Mouse (Mus musculus): ENCODE results near the gene Psat1. TPM values are rescaled to one million over a fixed set of nuclear protein-coding genes. Genes with fewer than 3 reads are reported as not detected.

Gene Psat1
- polyA plus RNA-seq, 1 experiment from 2014 or later: 55.2 TPM

GRCm38 (mm10) chr19:15903508-15904480 is 43.3 kb downstream of the Psat1 start:
- Histone ChIP-seq H3K36me3 (ENCODE audit: insufficient read depth, low read length) (peaks cover 8% of the 10 kb centered on the region; the same call in 1 of the 2 replicates), H3K4me1 (replicated peaks; ENCODE audit: insufficient read depth, low read length) (0 out of 2 replicates have a peak, but pooled peaks cover 6% of the 10 kb centered on the region), H3K27me3 (ENCODE audit: insufficient read depth, low read length) (no peaks in the 10 kb centered on the region), H3K27ac (0 out of 2 replicates have a peak overlapping the region, but pooled peaks have one; percentile 25), H3K4me2 (ENCODE audit: low read length) (no peak overlapping the region), H3K4me3 (replicated peaks; ENCODE audit: low read depth, low read length) (no peak overlapping the region), H3K9me3 (replicated peaks; ENCODE audit: low read length) (no peaks in the 10 kb centered on the region), H3K9ac (ENCODE audit: low read depth, low read length) (no peak overlapping the region)
- DNase-seq (ENCODE audit: low spot score) (peak; percentile 16), ATAC-seq (replicated peaks; ENCODE audit: low FRiP score, low read depth) (peak; percentile 54; the same call in 1 of the 2 replicates)
- WGBS: 41% methylated on average over 20 of the region's 20 CpGs
- TF ChIP-seq CTCF (IDR thresholded peaks at IDR 0.05; ENCODE audit: low read depth): no peak

DNA sequence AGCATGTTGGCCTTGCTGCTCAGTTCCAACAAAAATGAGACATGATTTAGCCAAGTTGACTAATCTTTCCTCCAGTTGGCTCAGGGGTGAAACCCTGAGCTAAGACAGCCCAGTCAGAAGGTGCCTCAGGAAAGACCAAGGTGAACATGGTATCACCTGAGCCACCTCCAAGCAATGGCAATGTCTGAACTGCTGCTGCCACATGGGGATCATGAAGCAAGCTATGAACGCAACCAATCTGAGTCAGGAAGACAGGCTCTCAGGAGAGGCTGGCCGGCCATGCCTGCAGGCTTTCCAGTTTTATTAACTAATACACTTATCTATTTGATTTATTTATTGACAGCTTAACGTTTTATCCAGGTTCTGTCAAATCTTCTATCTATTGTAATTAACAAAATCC is 51.5 kb downstream of the Psat1 start:
- WGBS: 83% methylated on average over 3 of the region's 3 CpGs
- no peak for ATAC-seq (replicated peaks; ENCODE audit: low FRiP score, low read depth)

DNA sequence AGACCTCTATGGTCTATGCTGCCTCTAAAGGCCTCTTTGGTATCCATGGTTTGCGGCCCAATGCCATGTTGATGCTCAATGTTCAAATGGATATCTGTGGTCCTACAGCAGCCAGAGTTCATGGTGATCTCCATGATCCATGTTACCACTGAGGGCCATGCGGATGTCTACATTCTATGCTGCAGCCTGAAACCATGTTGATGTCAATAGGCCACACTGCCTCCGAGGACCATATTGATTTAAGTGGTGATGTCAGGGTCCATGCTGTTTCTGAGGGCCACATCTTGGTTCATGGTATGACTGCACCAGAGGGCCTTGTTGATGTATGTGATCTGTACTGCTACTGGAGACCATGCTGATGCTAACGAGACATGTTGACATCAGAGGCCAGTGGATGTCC is 55.0 kb downstream of the Psat1 start:
- H3K4me2 ChIP-seq (ENCODE audit: low read length): no peak overlapping the region
- DNase-seq (ENCODE audit: low spot score) (no peak), ATAC-seq (replicated peaks; ENCODE audit: low FRiP score, low read depth) (no peak)
- no peaks in the 10 kb centered on the region; the same call in 1 of the 2 replicates for H3K9me3 ChIP-seq (replicated peaks; ENCODE audit: low read length)
- no peaks in the 10 kb centered on the region for H3K36me3 ChIP-seq (ENCODE audit: insufficient read depth, low read length)
- no peak overlapping the region for H3K4me3 ChIP-seq (replicated peaks; ENCODE audit: low read depth, low read length)
- TF ChIP-seq CTCF (IDR thresholded peaks at IDR 0.05; ENCODE audit: low read depth): no peak
- 90% methylated on average over 4 of the region's 4 CpGs for WGBS
- no peak overlapping the region for H3K9ac ChIP-seq (ENCODE audit: low read depth, low read length)
- no peaks in the 10 kb centered on the region for H3K27me3 ChIP-seq (ENCODE audit: insufficient read depth, low read length)
- H3K27ac ChIP-seq: no peak overlapping the region
- H3K4me1 ChIP-seq (replicated peaks; ENCODE audit: insufficient read depth, low read length): no peaks in the 10 kb centered on the region

More for the DNA sequence above, 51.5 kb downstream of the Psat1 start:
- no peak overlapping the region for H3K4me2 ChIP-seq (ENCODE audit: low read length)
- no peak for DNase-seq (ENCODE audit: low spot score)
- no peak for TF ChIP-seq CTCF (IDR thresholded peaks at IDR 0.05; ENCODE audit: low read depth)
- H3K9me3 ChIP-seq (replicated peaks; ENCODE audit: low read length): no peaks in the 10 kb centered on the region; the same call in 1 of the 2 replicates
- no peaks in the 10 kb centered on the region for H3K36me3 ChIP-seq (ENCODE audit: insufficient read depth, low read length)
- H3K4me1 ChIP-seq (replicated peaks; ENCODE audit: insufficient read depth, low read length): no peaks in the 10 kb centered on the region
- H3K4me3 ChIP-seq (replicated peaks; ENCODE audit: low read depth, low read length): no peak overlapping the region
- no peaks in the 10 kb centered on the region for H3K27me3 ChIP-seq (ENCODE audit: insufficient read depth, low read length)
- no peak overlapping the region for H3K27ac ChIP-seq
- H3K9ac ChIP-seq (ENCODE audit: low read depth, low read length): no peak overlapping the region

GRCm38 (mm10) chr19:15888466-15888865 is 58.7 kb downstream of the Psat1 start:
- Histone ChIP-seq H3K4me1 (replicated peaks; ENCODE audit: insufficient read depth, low read length) (no peaks in the 10 kb centered on the region), H3K9me3 (replicated peaks; ENCODE audit: low read length) (no peaks in the 10 kb centered on the region), H3K27ac (no peak overlapping the region), H3K4me2 (ENCODE audit: low read length) (no peak overlapping the region), H3K4me3 (replicated peaks; ENCODE audit: low read depth, low read length) (no peak overlapping the region), H3K27me3 (ENCODE audit: insufficient read depth, low read length) (no peaks in the 10 kb centered on the region), H3K9ac (ENCODE audit: low read depth, low read length) (no peak overlapping the region), H3K36me3 (ENCODE audit: insufficient read depth, low read length) (no peaks in the 10 kb centered on the region)
- ATAC-seq (replicated peaks; ENCODE audit: low FRiP score, low read depth) (no peak), DNase-seq (ENCODE audit: low spot score) (no peak)
- no peak for TF ChIP-seq CTCF (IDR thresholded peaks at IDR 0.05; ENCODE audit: low read depth)
- 88% methylated on average over 4 of the region's 4 CpGs for WGBS

DNA sequence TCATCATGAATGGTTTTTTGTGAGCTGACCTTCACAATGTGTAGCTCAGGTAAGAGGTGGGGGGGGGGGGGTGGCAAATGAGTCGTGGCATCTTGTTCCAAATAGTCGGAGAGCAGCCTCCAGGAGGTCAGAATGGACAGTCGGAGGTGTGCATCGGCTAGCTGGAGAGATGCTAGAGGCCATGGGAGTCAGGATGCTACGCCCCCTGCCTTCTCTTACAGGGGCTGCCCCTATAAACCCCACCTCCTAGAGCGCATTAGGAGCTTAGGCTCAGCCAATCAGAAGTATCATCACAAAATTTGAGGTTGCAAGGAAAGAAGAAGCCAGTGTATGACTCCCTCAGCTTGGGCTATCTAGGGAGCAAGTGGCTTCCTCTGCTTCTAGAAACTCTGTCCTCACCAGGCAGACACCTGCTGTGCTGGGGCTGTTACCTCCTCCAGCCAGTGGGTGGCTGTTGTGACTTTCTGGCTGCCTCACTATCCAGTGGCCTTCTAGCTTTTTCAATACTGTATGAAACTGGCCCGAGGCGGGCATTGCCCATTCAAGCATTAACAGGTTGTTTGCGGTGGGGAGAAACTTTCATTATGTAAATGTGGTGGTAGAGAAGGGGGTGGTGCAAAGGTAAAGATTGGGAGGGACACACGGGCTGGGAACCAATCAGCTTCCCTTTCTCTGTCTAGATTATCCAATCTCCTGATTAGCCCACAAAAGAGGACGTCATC is 64.3 kb downstream of the Psat1 start:
- Histone ChIP-seq H3K36me3 (ENCODE audit: insufficient read depth, low read length) (no peaks in the 10 kb centered on the region), H3K4me3 (replicated peaks; ENCODE audit: low read depth, low read length) (no peak overlapping the region), H3K4me2 (ENCODE audit: low read length) (no peak overlapping the region), H3K4me1 (replicated peaks; ENCODE audit: insufficient read depth, low read length) (0 out of 2 replicates have a peak, but pooled peaks cover 8% of the 10 kb centered on the region), H3K9ac (ENCODE audit: low read depth, low read length) (no peak overlapping the region), H3K9me3 (replicated peaks; ENCODE audit: low read length) (no peaks in the 10 kb centered on the region), H3K27ac (no peak overlapping the region), H3K27me3 (ENCODE audit: insufficient read depth, low read length) (no peaks in the 10 kb centered on the region)
- ATAC-seq (replicated peaks; ENCODE audit: low FRiP score, low read depth) (peak; percentile 82; the same call in 1 of the 2 replicates), DNase-seq (ENCODE audit: low spot score) (peak; percentile 11)
- peak; percentile 30; the same call in 1 of the 2 replicates for TF ChIP-seq CTCF (IDR thresholded peaks at IDR 0.05; ENCODE audit: low read depth)
- 77% methylated on average over 11 of the region's 11 CpGs for WGBS

DNA sequence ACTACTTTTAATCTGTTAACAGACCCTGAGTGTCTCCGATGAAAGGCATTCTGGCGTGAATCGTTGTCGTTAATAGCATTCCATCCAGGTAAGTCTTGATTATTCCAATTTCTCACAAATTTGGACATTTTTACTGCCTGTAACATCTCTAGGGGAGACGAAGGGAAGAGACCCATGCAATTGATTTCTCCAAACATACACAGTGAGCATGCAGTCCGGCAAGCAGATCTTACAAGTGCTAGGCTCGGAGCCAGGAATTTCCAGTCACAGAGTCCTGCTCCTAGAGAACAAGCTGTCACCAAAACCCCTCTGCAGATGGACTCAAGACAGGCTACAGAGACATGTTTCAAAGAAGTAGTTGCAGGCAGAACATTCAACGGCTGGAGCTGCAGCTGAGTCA is 66.4 kb downstream of the Psat1 start:
- H3K9me3 ChIP-seq (replicated peaks; ENCODE audit: low read length): no peaks in the 10 kb centered on the region
- DNase-seq (ENCODE audit: low spot score) (peak; percentile 40), ATAC-seq (replicated peaks; ENCODE audit: low FRiP score, low read depth) (no peak)
- no peak for TF ChIP-seq CTCF (IDR thresholded peaks at IDR 0.05; ENCODE audit: low read depth)
- no peaks in the 10 kb centered on the region for H3K36me3 ChIP-seq (ENCODE audit: insufficient read depth, low read length)
- H3K27ac ChIP-seq: no peak overlapping the region
- no peak overlapping the region for H3K4me2 ChIP-seq (ENCODE audit: low read length)
- no peak overlapping the region for H3K4me3 ChIP-seq (replicated peaks; ENCODE audit: low read depth, low read length)
- H3K9ac ChIP-seq (ENCODE audit: low read depth, low read length): no peak overlapping the region
- 0 out of 2 replicates have a peak, but pooled peaks cover 8% of the 10 kb centered on the region for H3K4me1 ChIP-seq (replicated peaks; ENCODE audit: insufficient read depth, low read length)
- WGBS: 32% methylated on average over 8 of the region's 8 CpGs
- no peaks in the 10 kb centered on the region for H3K27me3 ChIP-seq (ENCODE audit: insufficient read depth, low read length)

Data from kidney, postnatal 0 days (tissue).